Mouse (Mus musculus) stomach, embryonic 15.5 days (tissue): ENCODE data around the gene Npnt. TPM values are rescaled to one million over a fixed set of nuclear protein-coding genes. Genes with fewer than 3 reads are reported as not detected.

Experiments used
- ATAC-seq: fragments of 200-750 bp; cut with Nextera tagmentation; 2 replicates; pipeline ENCODE4 v1.8.0; 2017; ENCODE audit warnings: low read depth, moderate number of reproducible peaks, moderate TSS enrichment; ENCODE audit not compliant: insufficient read depth, low FRiP score
- H3K27ac ChIP-seq: fragments of 300-500 bp; sonication (generic); 2 replicates; pipeline ENCODE4 v1.5.1; 2015; ENCODE audit warnings: mild to moderate bottlenecking, inconsistent platforms
- H3K27me3 ChIP-seq: fragments of 300-500 bp; sonication (generic); replicated peaks from 2 replicates; pipeline ENCODE4 v1.6.1; 2015; ENCODE audit warnings: inconsistent platforms
- H3K36me3 ChIP-seq: fragments of 300-500 bp; sonication (generic); 2 replicates; pipeline ENCODE4 v1.6.1; 2015; ENCODE audit warnings: inconsistent platforms
- H3K4me1 ChIP-seq: fragments of 300-500 bp; sonication (generic); 2 replicates; pipeline ENCODE4 v1.6.1; 2015; ENCODE audit warnings: inconsistent platforms
- H3K4me2 ChIP-seq: fragments of 300-500 bp; sonication (generic); 2 replicates; pipeline ENCODE4 v1.6.1; 2015; ENCODE audit warnings: mild to moderate bottlenecking, inconsistent platforms
- H3K4me3 ChIP-seq: fragments of 300-500 bp; sonication (generic); replicated peaks from 2 replicates; pipeline ENCODE4 v1.5.1; 2015; ENCODE audit warnings: inconsistent platforms
- H3K9ac ChIP-seq: fragments of 300-500 bp; sonication (generic); 2 replicates; pipeline ENCODE4 v1.6.1; 2015; ENCODE audit warnings: inconsistent platforms
- H3K9me3 ChIP-seq: fragments of 300-500 bp; sonication (generic); 2 replicates; pipeline ENCODE4 v1.6.1; 2016; ENCODE audit warnings: inconsistent platforms
- WGBS: fragments of 180-500 bp; shearing (Covaris S2); methylation state at CpG from one replicate; pipeline ENCODE4 v1.1.7; 2015; 5-methylcytosine and 5-hydroxymethylcytosine counted together
- polyA plus RNA-seq: library from polyadenylated mRNA; unstranded; fragments of >200 nt; fragmentation: Nextera tagmentation; extraction: Ambion mirVana; gene quantifications from 2 replicates; pipeline ENCODE4 v1.2.1, GENCODE M21; 2015

The Npnt gene
- polyA plus RNA-seq, 1 experiment from 2014 or later = 51.4 TPM

GRCm38 (mm10) chr3:132849669-132850068 is 100.4 kb downstream of the Npnt start:
- H3K4me3 ChIP-seq = no peak overlapping the region
- no peaks in the 10 kb centered on the region for H3K36me3 ChIP-seq
- no peak overlapping the region for H3K9ac ChIP-seq
- 73% methylated on average over 7 of the region's 7 CpGs for WGBS
- no peak overlapping the region for H3K27ac ChIP-seq
- no peaks in the 10 kb centered on the region for H3K27me3 ChIP-seq
- no peak for ATAC-seq
- H3K4me1 ChIP-seq = 0 out of 2 replicates have a peak, but pooled peaks cover 2% of the 10 kb centered on the region
- H3K4me2 ChIP-seq = no peak overlapping the region
- no peaks in the 10 kb centered on the region for H3K9me3 ChIP-seq

- Histone ChIP-seq H3K4me2 (no peak overlapping the region), H3K4me3 (no peak overlapping the region), H3K27ac (no peak overlapping the region), H3K9me3 (no peaks in the 10 kb centered on the region), H3K36me3 (peaks cover 8% of the 10 kb centered on the region; the same call in 1 of the 2 replicates), H3K27me3 (no peaks in the 10 kb centered on the region), H3K9ac (no peak overlapping the region), H3K4me1 (no peaks in the 10 kb centered on the region)
- WGBS = 89% methylated on average over 6 of the region's 6 CpGs
- no peak for ATAC-seq
Observed at GRCm38 (mm10) chr3:132842676-132843075, 107.4 kb downstream of the Npnt start.

GRCm38 (mm10) chr3:132839516-132839915 is 110.6 kb downstream of the Npnt start:
- Histone ChIP-seq H3K4me2 (no peak overlapping the region), H3K36me3 (peaks cover 8% of the 10 kb centered on the region; the same call in 1 of the 2 replicates), H3K27ac (no peak overlapping the region), H3K4me3 (no peak overlapping the region), H3K9me3 (no peaks in the 10 kb centered on the region), H3K4me1 (no peaks in the 10 kb centered on the region), H3K9ac (no peak overlapping the region), H3K27me3 (no peaks in the 10 kb centered on the region)
- 93% methylated on average over 8 of the region's 8 CpGs for WGBS
- no peak for ATAC-seq

- 93% methylated on average over 14 of the region's 15 CpGs for WGBS
- Histone ChIP-seq H3K9me3 (no peaks in the 10 kb centered on the region), H3K36me3 (peaks cover 8% of the 10 kb centered on the region; the same call in 1 of the 2 replicates), H3K4me3 (no peak overlapping the region), H3K9ac (no peak overlapping the region), H3K4me2 (no peak overlapping the region), H3K27ac (no peak overlapping the region), H3K27me3 (no peaks in the 10 kb centered on the region), H3K4me1 (no peaks in the 10 kb centered on the region)
- ATAC-seq = no peak
Observed at GRCm38 (mm10) chr3:132838656-132839417, 111.3 kb downstream of the Npnt start.

- Histone ChIP-seq H3K27me3 (no peaks in the 10 kb centered on the region), H3K9ac (no peak overlapping the region), H3K4me3 (no peak overlapping the region), H3K4me1 (no peaks in the 10 kb centered on the region), H3K4me2 (no peak overlapping the region), H3K27ac (no peak overlapping the region), H3K36me3 (peaks cover 8% of the 10 kb centered on the region; the same call in 1 of the 2 replicates), H3K9me3 (no peaks in the 10 kb centered on the region)
- ATAC-seq = no peak
- WGBS = 82% methylated on average over 4 of the region's 4 CpGs
Observed at GRCm38 (mm10) chr3:132837134-132837533, 113.0 kb downstream of the Npnt start.

GRCm38 (mm10) chr3:132835118-132835794 is 114.8 kb downstream of the Npnt start:
- H3K4me3 ChIP-seq = no peak overlapping the region
- no peak overlapping the region for H3K9ac ChIP-seq
- H3K4me2 ChIP-seq = no peak overlapping the region
- H3K4me1 ChIP-seq = no peaks in the 10 kb centered on the region
- 68% methylated on average over 6 of the region's 6 CpGs for WGBS
- no peaks in the 10 kb centered on the region for H3K9me3 ChIP-seq
- no peak overlapping the region for H3K27ac ChIP-seq
- H3K36me3 ChIP-seq = peaks cover 8% of the 10 kb centered on the region; the same call in 1 of the 2 replicates
- peak; percentile 43; the same call in 1 of the 2 replicates for ATAC-seq
- no peaks in the 10 kb centered on the region for H3K27me3 ChIP-seq

Other genes starting within 250 kb of the Npnt start
- gene Ints12, start 141.5 kb upstream of the Npnt start, polyA plus RNA-seq = 20.9 and 24.4 TPM in 2 replicates
- gene Gstcd, start 141.7 kb upstream of the Npnt start, polyA plus RNA-seq = 6.6 and 6.9 TPM in 2 replicates